Mouse (Mus musculus): ENCODE measurements at regions not wholly inside any gene's neighbourhood (a gene's known extent, or its start where the extent isn't known, plus 50 kb on each side); places are given as distances from the start of the nearest gene placed in this dataset.

GRCm38 (mm10) chr5:148633331-148633730, 80.7 kb upstream of the Ubl3 start:
- TF ChIP-seq CTCF (IDR thresholded peaks at IDR 0.05; ENCODE audit: extremely low read depth, insufficient read depth, low read length) (no peak), POLR2A (IDR thresholded peaks at IDR 0.05; ENCODE audit: extremely low read depth, insufficient read depth, low read length) (no peak)
